Mouse (Mus musculus) liver, embryonic 11.5 days (tissue): ENCODE results near the gene Spata6. TPM values are rescaled to one million over a fixed set of nuclear protein-coding genes. Genes with fewer than 3 reads are reported as not detected.

Source experiments
- polyA plus RNA-seq: library from polyadenylated mRNA; unstranded; fragments of >200 nt; fragmentation: Nextera tagmentation; extraction: Ambion mirVana; gene quantifications from 2 replicates; pipeline ENCODE4 v1.2.1, GENCODE M21; 2014

Spata6 gene
- polyA plus RNA-seq, 1 experiment from 2014 or later, result 10.3 TPM

Other genes starting within 250 kb of the Spata6 start
- gene Slc5a9, start 182.9 kb downstream of the Spata6 start, polyA plus RNA-seq, result not detected in 2 replicates
- not detected in 2 replicates for gene Skint8, start 199.4 kb downstream of the Spata6 start, polyA plus RNA-seq